Mouse (Mus musculus) skeletal muscle tissue, postnatal 0 days (tissue): ENCODE data around the gene Catspere2. TPM values are rescaled to one million over a fixed set of nuclear protein-coding genes. Genes with fewer than 3 reads are reported as not detected.

Experiments
- polyA plus RNA-seq: library from polyadenylated mRNA; unstranded; fragments of >200 nt; fragmentation: Nextera tagmentation; extraction: Ambion mirVana; gene quantifications from 2 replicates; pipeline ENCODE4 v1.2.1, GENCODE M21; 2015

Catspere2 gene
- 0.05 and 0.08 TPM in 2 replicates for polyA plus RNA-seq

GRCm38 (mm10) chr1:177983024-177983450, at the start of gene Catspere2:
Gene Catspere2, plus strand, starts transcription at chr1:177983423.

GRCm38 (mm10) chr1:178187216-178187791, 204.1 kb downstream of the Catspere2 start, which contains the start of gene Desi2:
Gene Desi2, plus strand, starts transcription at chr1:178187417.

Other genes with a start within 250 kb of the Catspere2 start
- gene Adss, start 186.9 kb upstream of the Catspere2 start, polyA plus RNA-seq, result 10.8 and 12.1 TPM in 2 replicates
- 25.5 and 33.4 TPM in 2 replicates for gene Desi2, start 204.0 kb downstream of the Catspere2 start, polyA plus RNA-seq